ENCODE assay signal across 10 mouse cellular contexts in the genomic region with DNA sequence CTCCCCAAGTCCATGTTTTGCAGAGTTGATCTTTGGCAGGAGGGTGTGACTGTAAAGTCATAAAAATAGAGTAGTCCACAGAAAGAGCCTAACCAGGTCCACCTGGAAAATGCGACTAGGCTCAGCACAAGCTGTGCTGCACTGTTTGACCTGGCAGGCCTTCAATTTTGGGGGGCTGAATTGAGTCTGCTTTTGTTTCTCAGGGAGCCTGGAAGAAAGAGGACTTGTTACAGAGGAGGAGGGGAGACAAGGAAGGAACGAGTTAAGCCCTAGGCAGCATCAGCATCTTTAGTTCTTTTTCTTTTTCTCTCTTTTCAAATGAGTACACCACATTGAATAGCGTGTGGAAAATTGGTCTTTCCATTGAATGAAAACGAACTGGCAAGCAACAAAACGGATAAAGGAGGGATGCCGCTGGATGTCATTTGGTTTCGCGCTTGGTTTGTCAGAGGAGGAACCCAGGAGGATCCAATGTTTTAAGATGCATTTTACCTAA.
DNase-seq lines count a peak whose midpoint lies in the region; ATAC-seq lines count a peak whose summit lies in the region.
"Had no signal": no experiment of that assay in that cellular context is flagged by ENCODE, and none has a peak within 500 bp of the region (broad histone marks: within the 10 kb centered on the region; RNA-seq: fewer than 3 reads in every experiment).

No protein-coding gene starts in this region.

- H3K27me3 ChIP-seq in embryonic facial prominence, embryonic 10.5 days (replicated peaks; ENCODE audit: low read depth, poor library complexity, severe bottlenecking) = no peaks in the 10 kb centered on the region
- no peaks in the 10 kb centered on the region for H3K27me3 ChIP-seq in hindbrain, embryonic 12.5 days
- no peaks in the 10 kb centered on the region for H3K27me3 ChIP-seq in limb, embryonic 13.5 days
- no peaks in the 10 kb centered on the region for H3K27me3 ChIP-seq in intestine, embryonic 15.5 days (replicated peaks)
- H3K27me3 ChIP-seq: megakaryocyte, embryonic 14.5 days had no signal

- no peak overlapping the region for H3K4me3 ChIP-seq in embryonic facial prominence, embryonic 10.5 days
- H3K4me3 ChIP-seq in hindbrain, embryonic 12.5 days = no peak overlapping the region
- no peak overlapping the region for H3K4me3 ChIP-seq in limb, embryonic 13.5 days
- no peak overlapping the region for H3K4me3 ChIP-seq in intestine, embryonic 15.5 days (replicated peaks)
- H3K4me3 ChIP-seq: megakaryocyte, embryonic 14.5 days had no signal

- peaks cover 13% of the 10 kb centered on the region for H3K4me1 ChIP-seq in embryonic facial prominence, embryonic 10.5 days
- H3K4me1 ChIP-seq in hindbrain, embryonic 12.5 days = peaks cover 8% of the 10 kb centered on the region
- H3K4me1 ChIP-seq in limb, embryonic 13.5 days = peaks cover 21% of the 10 kb centered on the region
- no peaks in the 10 kb centered on the region for H3K4me1 ChIP-seq in intestine, embryonic 15.5 days (replicated peaks)
- H3K4me1 ChIP-seq: megakaryocyte, embryonic 14.5 days had no signal

- no peaks in the 10 kb centered on the region for H3K9me3 ChIP-seq in embryonic facial prominence, embryonic 10.5 days
- no peaks in the 10 kb centered on the region for H3K9me3 ChIP-seq in hindbrain, embryonic 12.5 days (replicated peaks)
- H3K9me3 ChIP-seq in limb, embryonic 13.5 days = no peaks in the 10 kb centered on the region
- H3K9me3 ChIP-seq in intestine, embryonic 15.5 days = no peaks in the 10 kb centered on the region
- H3K9me3 ChIP-seq: megakaryocyte, embryonic 14.5 days had no signal

- WGBS in embryonic facial prominence, embryonic 10.5 days = 24% methylated on average over 8 of the region's 8 CpGs
- WGBS in hindbrain, embryonic 12.5 days = 17% methylated on average over 8 of the region's 8 CpGs
- WGBS in limb, embryonic 13.5 days = 44% methylated on average over 8 of the region's 8 CpGs
- WGBS in intestine, embryonic 15.5 days = 63% methylated on average over 8 of the region's 8 CpGs

- peak; percentile 71 for ATAC-seq in hindbrain, embryonic 12.5 days (ENCODE audit: low FRiP score)
- ATAC-seq in limb, embryonic 13.5 days (ENCODE audit: low FRiP score, low read depth) = peak; percentile 98
- no peak for ATAC-seq in intestine, embryonic 15.5 days

- no peak overlapping the region for H3K9ac ChIP-seq in hindbrain, embryonic 12.5 days
- no peak overlapping the region for H3K9ac ChIP-seq in limb, embryonic 13.5 days
- H3K9ac ChIP-seq in intestine, embryonic 15.5 days = no peak overlapping the region

- peak; percentile 43 for DNase-seq in brain, embryonic 18.5 days (ENCODE audit: low read depth, low spot score)
- no peak for DNase-seq in embryonic facial prominence, embryonic 10.5 days (ENCODE audit: low spot score)
- no peak for DNase-seq in ovary, postnatal 10 days (ENCODE audit: low spot score)
- DNase-seq in retina, postnatal 1 day = no peak
- DNase-seq in heart, adult 11 months = no peak
- DNase-seq: gastrocnemius, postnatal 36 days had no signal

- H3K36me3 ChIP-seq in embryonic facial prominence, embryonic 10.5 days (replicated peaks) = no peaks in the 10 kb centered on the region
- no peaks in the 10 kb centered on the region for H3K36me3 ChIP-seq in hindbrain, embryonic 12.5 days
- H3K36me3 ChIP-seq in limb, embryonic 13.5 days = no peaks in the 10 kb centered on the region
- no peaks in the 10 kb centered on the region for H3K36me3 ChIP-seq in intestine, embryonic 15.5 days

- H3K4me2 ChIP-seq in hindbrain, embryonic 12.5 days (replicated peaks) = peak overlapping the region; percentile 15; the same call in 1 of the 2 replicates
- peak overlapping the region; percentile 17; the same call in 1 of the 2 replicates for H3K4me2 ChIP-seq in limb, embryonic 13.5 days (replicated peaks)
- no peak overlapping the region for H3K4me2 ChIP-seq in intestine, embryonic 15.5 days (replicated peaks)

- peak overlapping the region; percentile 61 for H3K27ac ChIP-seq in embryonic facial prominence, embryonic 10.5 days (replicated peaks)
- peak overlapping the region; percentile 17; the same call in 1 of the 2 replicates for H3K27ac ChIP-seq in hindbrain, embryonic 12.5 days
- H3K27ac ChIP-seq in limb, embryonic 13.5 days = peak overlapping the region; percentile 83
- H3K27ac ChIP-seq in intestine, embryonic 15.5 days = no peak overlapping the region
